In genomic region chr6:129534057-129534456, GRCm38 (mm10) we compare ENCODE assay signal across 8 mouse cellular contexts. TPM values are rescaled to one million over a fixed set of nuclear protein-coding genes. Genes with fewer than 3 reads are reported as not detected.
DNase-seq lines count a peak whose midpoint lies in the region; ATAC-seq and TF ChIP-seq lines count a peak whose summit lies in the region.

No protein-coding gene starts in this region.

- peak; percentile 52 for ATAC-seq in forebrain, embryonic 11.5 days (replicated peaks; ENCODE audit: low FRiP score)
- peak; percentile 21; the same call in 1 of the 2 replicates for ATAC-seq in limb, embryonic 13.5 days (ENCODE audit: low FRiP score, low read depth)

- H3K9me3 ChIP-seq in forebrain, embryonic 11.5 days (ENCODE audit: control insufficient read depth, low read length) = no peaks in the 10 kb centered on the region
- no peaks in the 10 kb centered on the region for H3K9me3 ChIP-seq in limb, embryonic 13.5 days

- H3K4me1 ChIP-seq in thymus, adult 2 months (replicated peaks; ENCODE audit: control insufficient read depth, insufficient read depth, low read length) = peaks cover 17% of the 10 kb centered on the region
- no peaks in the 10 kb centered on the region for H3K4me1 ChIP-seq in forebrain, embryonic 11.5 days (replicated peaks; ENCODE audit: control insufficient read depth, insufficient read depth, low read length)
- H3K4me1 ChIP-seq in limb, embryonic 13.5 days = peaks cover 22% of the 10 kb centered on the region

- no peak for TF ChIP-seq POLR2A in thymus, adult 2 months (IDR thresholded peaks at IDR 0.05; ENCODE audit: control insufficient read depth, extremely low read depth, insufficient read depth, low read length, poor library complexity)

- 5% methylated on average over 9 of the region's 9 CpGs for WGBS in thymus, adult 2 months
- WGBS in forebrain, embryonic 11.5 days = 15% methylated on average over 9 of the region's 9 CpGs
- WGBS in limb, embryonic 13.5 days = 15% methylated on average over 9 of the region's 9 CpGs

- H3K27me3 ChIP-seq in thymus, adult 2 months (ENCODE audit: control insufficient read depth, insufficient read depth, low read length) = no peaks in the 10 kb centered on the region
- H3K27me3 ChIP-seq in forebrain, embryonic 11.5 days (ENCODE audit: control insufficient read depth, insufficient read depth, low read length) = no peaks in the 10 kb centered on the region
- H3K27me3 ChIP-seq in limb, embryonic 13.5 days = no peaks in the 10 kb centered on the region

- peak overlapping the region; percentile 64; the same call in 1 of the 2 replicates for H3K4me3 ChIP-seq in thymus, adult 2 months (ENCODE audit: control insufficient read depth, insufficient read depth, low read length)
- peak overlapping the region; percentile 74 for H3K4me3 ChIP-seq in forebrain, embryonic 11.5 days (ENCODE audit: low read depth, low read length)
- H3K4me3 ChIP-seq in limb, embryonic 13.5 days = peak overlapping the region; percentile 86

- peak overlapping the region; percentile 73 for H3K4me2 ChIP-seq in forebrain, embryonic 11.5 days (ENCODE audit: low read depth, low read length, severe bottlenecking)
- H3K4me2 ChIP-seq in limb, embryonic 13.5 days (replicated peaks) = peak overlapping the region; percentile 86

- no peak for TF ChIP-seq CTCF in thymus, adult 2 months (IDR thresholded peaks at IDR 0.05; ENCODE audit: borderline replicate concordance, control insufficient read depth, extremely low read depth, insufficient read depth, low read length, poor library complexity)

- H3K27ac ChIP-seq in thymus, adult 2 months (ENCODE audit: control insufficient read depth, insufficient read depth, low read length) = no peak overlapping the region
- no peak overlapping the region for H3K27ac ChIP-seq in forebrain, embryonic 11.5 days (ENCODE audit: low read depth, low read length)
- no peak overlapping the region for H3K27ac ChIP-seq in limb, embryonic 13.5 days

- DNase-seq in embryo, embryonic 11 days = peak; percentile 39
- DNase-seq in embryo, embryonic 10 days (ENCODE audit: low spot score) = no peak
- DNase-seq in thymus, adult 2 months = no peak
- no peak for DNase-seq in thymus, adult 18-20 months
- no peak for DNase-seq in forebrain, embryonic 11.5 days (ENCODE audit: low spot score)
- peak; percentile 57 for DNase-seq in retina, postnatal 1 day
- DNase-seq in urinary bladder, postnatal 4 days (ENCODE audit: low spot score in 2 of 2) = no peak

- H3K9ac ChIP-seq in forebrain, embryonic 11.5 days (ENCODE audit: low read length) = peak overlapping the region; percentile 60
- H3K9ac ChIP-seq in limb, embryonic 13.5 days = peak overlapping the region; percentile 76

- peaks cover 3% of the 10 kb centered on the region; the same call in 1 of the 2 replicates for H3K36me3 ChIP-seq in thymus, adult 2 months (ENCODE audit: control insufficient read depth, insufficient read depth, low read length)
- 0 out of 2 replicates have a peak, but pooled peaks cover 5% of the 10 kb centered on the region for H3K36me3 ChIP-seq in forebrain, embryonic 11.5 days (ENCODE audit: control insufficient read depth, insufficient read depth, low read length)
- peaks cover 16% of the 10 kb centered on the region for H3K36me3 ChIP-seq in limb, embryonic 13.5 days

RNA-seq across cellular contexts. Expression of gene Gabarapl1, which starts 1.1 kb away (rescaled TPM):
- polyA plus RNA-seq in thymus, adult 2 months (2012; rRNA removed) = 24.6 and 29.8 TPM in 2 replicates
- polyA plus RNA-seq in forebrain, embryonic 11.5 days (2014; fragmentation: Nextera tagmentation; extraction: Ambion mirVana) = 21.5 and 22.4 TPM in 2 replicates
- 55.4 and 55.5 TPM in 2 replicates for polyA plus RNA-seq in limb, embryonic 13.5 days (2015; fragmentation: Nextera tagmentation; extraction: Ambion mirVana)

RNA-seq across cellular contexts. Expression of gene Tmem52b, which starts 21.7 kb away (rescaled TPM):
- 0.18 TPM in 1 of 2 replicates, not detected in the other for polyA plus RNA-seq in thymus, adult 2 months (2012; rRNA removed)
- polyA plus RNA-seq in forebrain, embryonic 11.5 days (2014; fragmentation: Nextera tagmentation; extraction: Ambion mirVana) = not detected in 2 replicates
- 0.06 TPM in 1 of 2 replicates, not detected in the other for polyA plus RNA-seq in limb, embryonic 13.5 days (2015; fragmentation: Nextera tagmentation; extraction: Ambion mirVana)

RNA-seq across cellular contexts. Expression of gene Olr1, which starts 27.1 kb away (rescaled TPM):
- polyA plus RNA-seq in thymus, adult 2 months (2012; rRNA removed) = 0.13 and 0.19 TPM in 2 replicates
- not detected in 2 replicates for polyA plus RNA-seq in forebrain, embryonic 11.5 days (2014; fragmentation: Nextera tagmentation; extraction: Ambion mirVana)
- polyA plus RNA-seq in limb, embryonic 13.5 days (2015; fragmentation: Nextera tagmentation; extraction: Ambion mirVana) = not detected in 2 replicates

RNA-seq across cellular contexts. Expression of gene Klre1, which starts 43.6 kb away (rescaled TPM):
- 0.23 and 0.44 TPM in 2 replicates for polyA plus RNA-seq in thymus, adult 2 months (2012; rRNA removed)
- not detected in 2 replicates for polyA plus RNA-seq in forebrain, embryonic 11.5 days (2014; fragmentation: Nextera tagmentation; extraction: Ambion mirVana)
- not detected in 2 replicates for polyA plus RNA-seq in limb, embryonic 13.5 days (2015; fragmentation: Nextera tagmentation; extraction: Ambion mirVana)

RNA-seq across cellular contexts. Expression of gene Klrd1, which starts 57.5 kb away (rescaled TPM):
- polyA plus RNA-seq in thymus, adult 2 months (2012; rRNA removed) = 0.60 and 1.1 TPM in 2 replicates
- not detected in 2 replicates for polyA plus RNA-seq in forebrain, embryonic 11.5 days (2014; fragmentation: Nextera tagmentation; extraction: Ambion mirVana)
- 0.26 TPM in 1 of 2 replicates, not detected in the other for polyA plus RNA-seq in limb, embryonic 13.5 days (2015; fragmentation: Nextera tagmentation; extraction: Ambion mirVana)

Comparison
In these comparisons a context has a peak if more than half of its experiments do, and no peak if none do; other contexts are left out.
1. DNase-seq: peak in embryo, embryonic 11 days (single experiment) and retina, postnatal 1 day (single experiment); none in embryo, embryonic 10 days (single experiment), thymus, adult 2 months (single experiment), thymus, adult 18-20 months (0 of 2), forebrain, embryonic 11.5 days (single experiment) and urinary bladder, postnatal 4 days (0 of 2).
2. Peak in every context shown above with its lines, with median percentiles within 50 percentile points of each other: H3K4me3 ChIP-seq.